Mouse (Mus musculus) brain, embryonic 14.5 days (tissue): ENCODE measurements around the gene Efcab8.

Source experiments
- CTCF ChIP-seq: fragments of 200-500 bp; IDR thresholded peaks from 2 replicates; pipeline ENCODE4 v1.5.1; 2012; ENCODE audit warnings: inconsistent platforms, mild to moderate bottlenecking, moderate library complexity, borderline replicate concordance; ENCODE audit not compliant: insufficient read depth, insufficient read length; ENCODE audit errors: extremely low read depth
- POLR2A ChIP-seq: fragments of 200-500 bp; IDR thresholded peaks from 2 replicates; pipeline ENCODE4 v1.6.1; 2012; ENCODE audit warnings: mild to moderate bottlenecking, inconsistent platforms, borderline replicate concordance; ENCODE audit not compliant: poor library complexity, insufficient read depth, insufficient read length, severe bottlenecking; ENCODE audit errors: extremely low read depth

- TF ChIP-seq POLR2A (no peak), CTCF (no peak)
Measured at GRCm38 (mm10) chr2:153809921-153810320, 30.2 kb downstream of the Efcab8 start.
